Mouse (Mus musculus) midbrain, embryonic 16.5 days (tissue): ENCODE measurements at regions not wholly inside any gene's neighbourhood (a gene's known extent, or its start where the extent isn't known, plus 50 kb on each side); places are given as distances from the start of the nearest gene placed in this dataset.

Experiments used
- ATAC-seq: fragments of 200-750 bp; cut with Nextera tagmentation; 2 replicates; pipeline ENCODE4 v1.8.0; 2017; ENCODE audit warnings: moderate TSS enrichment
- H3K27ac ChIP-seq: fragments of 300-500 bp; sonication (generic); 2 replicates; pipeline ENCODE4 v1.5.1; 2014; ENCODE audit warnings: mild to moderate bottlenecking, low read length, mixed read lengths
- H3K27me3 ChIP-seq: fragments of 300-500 bp; sonication (generic); 2 replicates; pipeline ENCODE4 v1.6.1; 2014; ENCODE audit warnings: low read depth, low read length, mixed read lengths; ENCODE audit not compliant: control insufficient read depth, insufficient read depth
- H3K36me3 ChIP-seq: fragments of 300-500 bp; sonication (generic); 2 replicates; pipeline ENCODE4 v1.6.1; 2014; ENCODE audit warnings: mild to moderate bottlenecking, low read length, moderate library complexity, mixed read lengths; ENCODE audit not compliant: control insufficient read depth, insufficient read depth
- H3K4me1 ChIP-seq: fragments of 300-500 bp; sonication (generic); 2 replicates; pipeline ENCODE4 v1.6.1; 2014; ENCODE audit warnings: mild to moderate bottlenecking, low read length, mixed read lengths; ENCODE audit not compliant: control insufficient read depth, insufficient read depth
- H3K4me2 ChIP-seq: fragments of 300-500 bp; sonication (generic); 2 replicates; pipeline ENCODE4 v1.6.1; 2014; ENCODE audit warnings: mild to moderate bottlenecking, low read length, mixed read lengths
- H3K4me3 ChIP-seq: fragments of 300-500 bp; sonication (generic); 2 replicates; pipeline ENCODE4 v1.5.1; 2014; ENCODE audit warnings: low read depth, mild to moderate bottlenecking, low read length, moderate library complexity, mixed read lengths
- H3K9ac ChIP-seq: fragments of 300-500 bp; sonication (generic); 2 replicates; pipeline ENCODE4 v1.6.1; 2014; ENCODE audit warnings: low read depth, low read length, mixed read lengths
- H3K9me3 ChIP-seq: fragments of 300-500 bp; sonication (generic); replicated peaks from 2 replicates; pipeline ENCODE4 v1.6.1; 2014; ENCODE audit warnings: mild to moderate bottlenecking, low read length, mixed read lengths; ENCODE audit not compliant: control insufficient read depth, poor library complexity, severe bottlenecking
- WGBS: fragments of 180-500 bp; shearing (Covaris S2); extraction: QIAGEN DNeasy Blood & Tissue Kit; methylation state at CpG from one replicate; pipeline ENCODE4 v1.1.7; 2014; 5-methylcytosine and 5-hydroxymethylcytosine counted together

GRCm38 (mm10) chr12:54450369-54450768, 206.0 kb downstream of the Sptssa start:
- no peak overlapping the region for H3K4me2 ChIP-seq
- no peaks in the 10 kb centered on the region for H3K4me1 ChIP-seq
- H3K9me3 ChIP-seq, result no peaks in the 10 kb centered on the region
- ATAC-seq, result no peak
- no peaks in the 10 kb centered on the region for H3K36me3 ChIP-seq
- H3K4me3 ChIP-seq, result no peak overlapping the region
- no peak overlapping the region for H3K9ac ChIP-seq
- H3K27me3 ChIP-seq, result no peaks in the 10 kb centered on the region
- H3K27ac ChIP-seq, result no peak overlapping the region
- WGBS, result 75% methylated on average over 10 of the region's 10 CpGs

GRCm38 (mm10) chr12:54448221-54448620, 208.2 kb downstream of the Sptssa start:
- 78% methylated on average over 2 of the region's 2 CpGs for WGBS
- no peak overlapping the region for H3K4me2 ChIP-seq
- no peaks in the 10 kb centered on the region for H3K36me3 ChIP-seq
- no peaks in the 10 kb centered on the region for H3K9me3 ChIP-seq
- no peak for ATAC-seq
- no peak overlapping the region for H3K9ac ChIP-seq
- no peaks in the 10 kb centered on the region for H3K4me1 ChIP-seq
- no peak overlapping the region for H3K4me3 ChIP-seq
- no peak overlapping the region for H3K27ac ChIP-seq
- H3K27me3 ChIP-seq, result no peaks in the 10 kb centered on the region

GRCm38 (mm10) chr12:54447354-54447753, 209.0 kb downstream of the Sptssa start:
- Histone ChIP-seq H3K9me3 (no peaks in the 10 kb centered on the region), H3K4me2 (no peak overlapping the region), H3K4me3 (no peak overlapping the region), H3K27me3 (no peaks in the 10 kb centered on the region), H3K27ac (no peak overlapping the region), H3K9ac (no peak overlapping the region), H3K4me1 (no peaks in the 10 kb centered on the region), H3K36me3 (no peaks in the 10 kb centered on the region)
- 68% methylated on average over 3 of the region's 3 CpGs for WGBS
- no peak for ATAC-seq

- H3K4me2 ChIP-seq, result no peak overlapping the region
- ATAC-seq, result no peak
- H3K4me3 ChIP-seq, result no peak overlapping the region
- WGBS, result 94% methylated on average over 7 of the region's 7 CpGs
- H3K36me3 ChIP-seq, result no peaks in the 10 kb centered on the region
- no peaks in the 10 kb centered on the region for H3K9me3 ChIP-seq
- no peak overlapping the region for H3K9ac ChIP-seq
- no peaks in the 10 kb centered on the region for H3K4me1 ChIP-seq
- no peak overlapping the region for H3K27ac ChIP-seq
- H3K27me3 ChIP-seq, result no peaks in the 10 kb centered on the region
Measured at GRCm38 (mm10) chr12:54446356-54446755, 210.0 kb downstream of the Sptssa start.

GRCm38 (mm10) chr12:54444416-54444815, 212.0 kb downstream of the Sptssa start:
- no peak overlapping the region for H3K27ac ChIP-seq
- H3K4me2 ChIP-seq, result no peak overlapping the region
- H3K36me3 ChIP-seq, result no peaks in the 10 kb centered on the region
- 61% methylated on average over 4 of the region's 4 CpGs for WGBS
- H3K9me3 ChIP-seq, result no peaks in the 10 kb centered on the region
- no peak overlapping the region for H3K4me3 ChIP-seq
- no peaks in the 10 kb centered on the region for H3K27me3 ChIP-seq
- ATAC-seq, result no peak
- H3K4me1 ChIP-seq, result no peaks in the 10 kb centered on the region
- H3K9ac ChIP-seq, result no peak overlapping the region

GRCm38 (mm10) chr12:54443285-54443684, 213.1 kb downstream of the Sptssa start:
- WGBS, result 97% methylated on average over 2 of the region's 2 CpGs

GRCm38 (mm10) chr12:54442408-54442807, 214.0 kb downstream of the Sptssa start:
- H3K4me2 ChIP-seq, result no peak overlapping the region
- H3K27me3 ChIP-seq, result no peaks in the 10 kb centered on the region
- ATAC-seq, result no peak
- H3K9ac ChIP-seq, result no peak overlapping the region
- 79% methylated on average over 11 of the region's 11 CpGs for WGBS
- H3K36me3 ChIP-seq, result no peaks in the 10 kb centered on the region
- H3K9me3 ChIP-seq, result no peaks in the 10 kb centered on the region
- no peaks in the 10 kb centered on the region for H3K4me1 ChIP-seq
- H3K27ac ChIP-seq, result no peak overlapping the region
- H3K4me3 ChIP-seq, result no peak overlapping the region

More at GRCm38 (mm10) chr12:54443285-54443684, 213.1 kb downstream of the Sptssa start:
- Histone ChIP-seq H3K9me3 (no peaks in the 10 kb centered on the region), H3K36me3 (no peaks in the 10 kb centered on the region), H3K9ac (no peak overlapping the region), H3K4me3 (no peak overlapping the region), H3K4me2 (no peak overlapping the region), H3K4me1 (no peaks in the 10 kb centered on the region), H3K27me3 (no peaks in the 10 kb centered on the region), H3K27ac (no peak overlapping the region)
- no peak for ATAC-seq

GRCm38 (mm10) chr12:54440851-54441593, 215.4 kb downstream of the Sptssa start:
- no peaks in the 10 kb centered on the region for H3K9me3 ChIP-seq
- H3K27me3 ChIP-seq, result no peaks in the 10 kb centered on the region
- no peak overlapping the region for H3K4me3 ChIP-seq
- no peaks in the 10 kb centered on the region for H3K4me1 ChIP-seq
- 84% methylated on average over 6 of the region's 6 CpGs for WGBS
- no peaks in the 10 kb centered on the region for H3K36me3 ChIP-seq
- no peak for ATAC-seq
- no peak overlapping the region for H3K4me2 ChIP-seq
- H3K9ac ChIP-seq, result no peak overlapping the region
- H3K27ac ChIP-seq, result no peak overlapping the region

- H3K9me3 ChIP-seq, result no peaks in the 10 kb centered on the region
- H3K4me3 ChIP-seq, result no peak overlapping the region
- H3K9ac ChIP-seq, result no peak overlapping the region
- H3K27me3 ChIP-seq, result no peaks in the 10 kb centered on the region
- 67% methylated on average over 4 of the region's 4 CpGs for WGBS
- no peaks in the 10 kb centered on the region for H3K36me3 ChIP-seq
- ATAC-seq, result no peak
- no peak overlapping the region for H3K27ac ChIP-seq
- H3K4me2 ChIP-seq, result no peak overlapping the region
- H3K4me1 ChIP-seq, result no peaks in the 10 kb centered on the region
Measured at GRCm38 (mm10) chr12:54438793-54439192, 217.6 kb downstream of the Sptssa start.
